Mouse (Mus musculus) limb, embryonic 12.5 days (tissue): ENCODE results near the gene AU022252. TPM values are rescaled to one million over a fixed set of nuclear protein-coding genes. Genes with fewer than 3 reads are reported as not detected.
"Not testable (repeated sequence)": the region's sequence is repeated elsewhere in the genome, so short reads cannot be mapped to it uniquely, and the experiment has no call there.

Source experiments
- ATAC-seq: fragments of 200-750 bp; cut with Nextera tagmentation; 2 replicates; pipeline ENCODE4 v1.8.0; 2017; ENCODE audit warnings: low read depth, moderate TSS enrichment; ENCODE audit not compliant: insufficient number of reproducible peaks, insufficient read depth, low FRiP score, low TSS enrichment
- H3K27ac ChIP-seq: fragments of 300-500 bp; sonication (generic); 2 replicates; pipeline ENCODE4 v1.5.1; 2016; ENCODE audit warnings: mild to moderate bottlenecking, moderate library complexity
- H3K27me3 ChIP-seq: fragments of 300-500 bp; sonication (generic); 2 replicates; pipeline ENCODE4 v1.6.1; 2016; ENCODE audit warnings: mild to moderate bottlenecking, moderate library complexity
- H3K36me3 ChIP-seq: fragments of 300-500 bp; sonication (generic); 2 replicates; pipeline ENCODE4 v1.6.1; 2016; ENCODE audit warnings: mild to moderate bottlenecking, moderate library complexity
- H3K4me1 ChIP-seq: fragments of 300-500 bp; sonication (generic); replicated peaks from 2 replicates; pipeline ENCODE4 v1.6.1; 2016
- H3K4me2 ChIP-seq: fragments of 300-500 bp; sonication (generic); 2 replicates; pipeline ENCODE4 v1.6.1; 2016; ENCODE audit warnings: mild to moderate bottlenecking, moderate library complexity
- H3K4me3 ChIP-seq: fragments of 300-500 bp; sonication (generic); replicated peaks from 2 replicates; pipeline ENCODE4 v1.5.1; 2016; ENCODE audit warnings: mild to moderate bottlenecking
- H3K9ac ChIP-seq: fragments of 300-500 bp; sonication (generic); replicated peaks from 2 replicates; pipeline ENCODE4 v1.6.1; 2016; ENCODE audit warnings: mild to moderate bottlenecking, moderate library complexity
- H3K9me3 ChIP-seq: fragments of 300-500 bp; sonication (generic); 2 replicates; pipeline ENCODE4 v1.6.1; 2016; ENCODE audit warnings: mild to moderate bottlenecking, moderate library complexity
- WGBS: fragments of 180-500 bp; shearing (Covaris S2); methylation state at CpG from one replicate; pipeline ENCODE4 v1.1.7; 2016; 5-methylcytosine and 5-hydroxymethylcytosine counted together
- polyA plus RNA-seq: library from polyadenylated mRNA; unstranded; fragments of >200 nt; fragmentation: Nextera tagmentation; extraction: Ambion mirVana; gene quantifications from 2 replicates; pipeline ENCODE4 v1.2.1, GENCODE M21; 2016

The AU022252 gene
- 41.6 and 45.3 TPM in 2 replicates for polyA plus RNA-seq

GRCm38 (mm10) chr4:119232410-119233255 lies at the start of gene AU022252, which contains the start of gene P3h1:
AU022252 (minus strand) TSS chr4:119232712.
P3h1 (plus strand) TSS chr4:119232915.
- H3K4me1 ChIP-seq, result peaks cover 19% of the 10 kb centered on the region
- peak within 1 kb of the TSS; percentile 94 for H3K4me3 ChIP-seq
- peak; percentile 93 for ATAC-seq
- under 1% methylated on average over 66 of the region's 71 CpGs for WGBS
- H3K9me3 ChIP-seq, result no peaks in the 10 kb centered on the region
- H3K9ac ChIP-seq, result peak within 1 kb of the TSS; percentile 84
- H3K4me2 ChIP-seq, result peak within 1 kb of the TSS; percentile 83
- H3K27ac ChIP-seq, result peak within 1 kb of the TSS; percentile 64
- H3K27me3 ChIP-seq, result no peaks in the 10 kb centered on the region
- H3K36me3 ChIP-seq, result peaks cover 37% of the 10 kb centered on the region

- H3K27me3 ChIP-seq, H3K4me3 ChIP-seq, H3K27ac ChIP-seq, H3K4me2 ChIP-seq, H3K4me1 ChIP-seq, H3K9me3 ChIP-seq, ATAC-seq, H3K9ac ChIP-seq: not testable (repeated sequence)
- WGBS, result 90% methylated on average over 15 of the region's 15 CpGs
- H3K36me3 ChIP-seq, result peaks cover 94% of the 10 kb centered on the region
Observed at GRCm38 (mm10) chr4:119278784-119279183, 46.3 kb upstream of the AU022252 start.

- H3K4me1 ChIP-seq, result no peaks in the 10 kb centered on the region
- ATAC-seq, result no peak
- H3K27ac ChIP-seq, result no peak overlapping the region
- no peaks in the 10 kb centered on the region for H3K27me3 ChIP-seq
- H3K36me3 ChIP-seq, result peaks cover 94% of the 10 kb centered on the region
- no peak overlapping the region for H3K4me2 ChIP-seq
- no peak overlapping the region for H3K4me3 ChIP-seq
- no peaks in the 10 kb centered on the region for H3K9me3 ChIP-seq
- WGBS, result 92% methylated on average over 2 of the region's 2 CpGs
- H3K9ac ChIP-seq, result no peak overlapping the region
Observed at GRCm38 (mm10) chr4:119275726-119276125, 43.2 kb upstream of the AU022252 start.

GRCm38 (mm10) chr4:119275226-119275625 lies 42.7 kb upstream of the AU022252 start:
- H3K27me3 ChIP-seq, result no peaks in the 10 kb centered on the region
- H3K4me1 ChIP-seq, result no peaks in the 10 kb centered on the region
- no peak overlapping the region for H3K4me2 ChIP-seq
- no peaks in the 10 kb centered on the region for H3K9me3 ChIP-seq
- ATAC-seq, result no peak
- peaks cover 96% of the 10 kb centered on the region for H3K36me3 ChIP-seq
- H3K27ac ChIP-seq, result no peak overlapping the region
- H3K4me3 ChIP-seq, result no peak overlapping the region
- H3K9ac ChIP-seq, result no peak overlapping the region
- WGBS, result 91% methylated on average over 2 of the region's 2 CpGs

GRCm38 (mm10) chr4:119274627-119275026 lies 42.1 kb upstream of the AU022252 start:
- Histone ChIP-seq H3K4me2 (no peak overlapping the region), H3K36me3 (peaks cover 95% of the 10 kb centered on the region), H3K27ac (no peak overlapping the region), H3K4me3 (no peak overlapping the region), H3K9ac (no peak overlapping the region), H3K27me3 (no peaks in the 10 kb centered on the region), H3K4me1 (no peaks in the 10 kb centered on the region), H3K9me3 (no peaks in the 10 kb centered on the region)
- no peak for ATAC-seq
- 79% methylated on average over 1 of the region's 1 CpGs for WGBS

- no peak for ATAC-seq
- Histone ChIP-seq H3K4me1 (no peaks in the 10 kb centered on the region), H3K4me2 (no peak overlapping the region), H3K27me3 (no peaks in the 10 kb centered on the region), H3K27ac (no peak overlapping the region), H3K9me3 (no peaks in the 10 kb centered on the region), H3K9ac (no peak overlapping the region), H3K36me3 (peaks cover 32% of the 10 kb centered on the region), H3K4me3 (no peak overlapping the region)
- WGBS, result 80% methylated on average over 13 of the region's 13 CpGs
Observed at GRCm38 (mm10) chr4:119266606-119267005, 34.1 kb upstream of the AU022252 start.

DNA sequence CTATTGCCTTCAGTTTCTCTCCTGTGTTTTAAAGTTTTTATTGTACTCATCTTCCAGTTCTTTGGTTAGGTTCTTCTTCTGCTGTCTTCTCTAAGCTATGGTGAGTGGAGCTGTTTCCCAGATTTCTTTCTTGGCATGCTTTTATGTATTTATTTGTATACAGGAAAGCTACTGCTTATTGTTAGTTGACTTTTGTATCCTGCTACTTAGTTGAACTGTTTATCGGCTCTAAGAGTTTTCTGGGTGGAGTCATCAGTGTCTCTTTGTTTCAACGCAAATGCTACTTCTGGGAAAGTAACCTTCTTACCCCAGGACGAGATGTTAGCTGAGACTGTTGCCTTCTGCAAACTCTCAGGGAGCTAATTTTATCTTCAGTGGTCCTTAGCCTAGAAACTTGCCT lies 30.9 kb upstream of the AU022252 start:
- no peaks in the 10 kb centered on the region for H3K9me3 ChIP-seq
- H3K4me2 ChIP-seq, result no peak overlapping the region
- H3K4me1 ChIP-seq, result no peaks in the 10 kb centered on the region
- peaks cover 3% of the 10 kb centered on the region; the same call in 1 of the 2 replicates for H3K36me3 ChIP-seq
- 87% methylated on average over 3 of the region's 3 CpGs for WGBS
- H3K9ac ChIP-seq, result no peak overlapping the region
- H3K27ac ChIP-seq, result no peak overlapping the region
- H3K27me3 ChIP-seq, result no peaks in the 10 kb centered on the region
- no peak for ATAC-seq
- H3K4me3 ChIP-seq, result no peak overlapping the region

DNA sequence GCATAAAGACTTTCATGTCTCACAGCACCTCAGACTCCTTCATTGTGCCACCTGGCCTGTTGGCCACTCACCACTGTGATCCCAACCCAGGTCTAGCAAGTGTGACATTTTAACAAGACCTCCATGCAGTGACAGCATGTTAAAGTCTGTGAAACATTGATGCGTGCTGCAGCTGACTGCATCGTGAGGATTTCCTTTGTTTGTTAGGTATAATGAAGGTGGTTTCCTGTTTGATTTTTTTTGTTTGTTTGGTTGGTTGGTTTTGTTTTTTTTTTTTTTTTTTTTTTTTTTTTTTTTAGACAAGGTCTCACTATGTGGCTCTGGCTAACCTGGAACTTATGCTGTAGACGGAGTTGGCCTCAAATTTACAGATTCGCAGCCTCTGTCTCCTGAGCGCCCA lies 30.0 kb upstream of the AU022252 start:
- Histone ChIP-seq H3K36me3 (no peaks in the 10 kb centered on the region), H3K4me1 (no peaks in the 10 kb centered on the region), H3K27ac (no peak overlapping the region), H3K4me2 (no peak overlapping the region), H3K27me3 (no peaks in the 10 kb centered on the region), H3K4me3 (no peak overlapping the region), H3K9me3 (no peaks in the 10 kb centered on the region), H3K9ac (no peak overlapping the region)
- 83% methylated on average over 5 of the region's 5 CpGs for WGBS
- ATAC-seq, result no peak

DNA sequence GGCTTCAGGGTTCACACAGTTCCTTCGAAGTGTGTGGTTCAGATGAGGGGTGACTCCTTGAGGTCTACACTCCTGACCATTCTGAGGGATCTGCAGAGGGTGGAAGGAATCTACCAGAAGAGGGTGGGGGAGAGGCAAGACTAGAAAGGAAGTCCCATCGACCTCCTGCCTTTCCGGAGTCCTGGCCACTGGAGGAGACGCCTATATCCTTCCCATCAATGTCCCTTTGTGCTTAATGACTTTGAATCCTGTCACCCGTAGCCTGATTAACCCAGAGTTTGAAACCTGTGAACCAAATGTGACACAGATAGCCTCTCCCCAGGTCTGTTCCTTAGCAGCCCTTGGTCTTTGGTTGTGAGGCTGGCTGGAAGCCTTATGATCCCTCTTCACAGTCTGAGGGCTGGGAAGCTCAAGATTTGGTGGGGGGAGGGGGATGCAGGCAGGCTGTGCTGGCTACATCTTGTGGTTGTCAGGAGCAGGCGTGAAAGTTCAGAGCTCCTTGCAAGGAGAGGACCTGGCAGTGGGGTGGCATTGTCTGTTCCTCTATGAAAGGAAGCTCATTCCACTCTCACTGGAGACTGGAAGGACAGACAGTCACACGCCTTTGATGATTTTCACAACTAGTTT lies 28.7 kb upstream of the AU022252 start:
- no peak for ATAC-seq
- Histone ChIP-seq H3K9me3 (no peaks in the 10 kb centered on the region), H3K9ac (no peak overlapping the region), H3K4me3 (no peak overlapping the region), H3K4me2 (no peak overlapping the region), H3K27ac (no peak overlapping the region), H3K4me1 (no peaks in the 10 kb centered on the region), H3K36me3 (no peaks in the 10 kb centered on the region), H3K27me3 (no peaks in the 10 kb centered on the region)
- WGBS, result 43% methylated on average over 7 of the region's 7 CpGs

GRCm38 (mm10) chr4:119259344-119260254 lies 27.1 kb upstream of the AU022252 start:
- no peak overlapping the region for H3K4me2 ChIP-seq
- H3K9me3 ChIP-seq, result no peaks in the 10 kb centered on the region
- no peak overlapping the region for H3K4me3 ChIP-seq
- no peak overlapping the region for H3K27ac ChIP-seq
- H3K36me3 ChIP-seq, result no peaks in the 10 kb centered on the region
- 0 out of 2 replicates have a peak, but pooled peaks have one; percentile 29 for ATAC-seq
- no peak overlapping the region for H3K9ac ChIP-seq
- peaks cover 9% of the 10 kb centered on the region for H3K4me1 ChIP-seq
- no peaks in the 10 kb centered on the region for H3K27me3 ChIP-seq
- 83% methylated on average over 15 of the region's 15 CpGs for WGBS

DNA sequence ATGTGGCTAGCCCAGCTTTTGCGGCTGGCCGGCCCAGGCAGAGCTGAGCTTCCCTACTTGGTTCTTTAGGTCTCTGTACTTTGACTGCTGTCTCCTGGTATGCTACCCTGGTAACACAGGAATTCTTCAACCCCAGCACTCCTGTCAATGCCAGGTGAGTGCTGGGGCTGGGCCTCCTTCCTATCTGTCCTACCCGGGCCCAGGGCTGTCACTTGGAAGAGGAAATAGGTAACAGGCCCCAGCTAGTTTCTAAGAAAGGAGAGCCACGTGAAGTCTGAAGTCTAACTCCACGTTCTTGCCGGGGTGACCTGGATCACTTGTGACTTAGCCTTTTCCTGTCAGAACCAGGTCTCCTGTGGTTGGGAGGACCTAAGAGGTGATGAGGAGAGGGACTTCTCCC lies 24.6 kb upstream of the AU022252 start:
- Histone ChIP-seq H3K27ac (0 out of 2 replicates have a peak overlapping the region, but pooled peaks have one; percentile 17), H3K9ac (no peak overlapping the region), H3K27me3 (no peaks in the 10 kb centered on the region), H3K4me3 (no peak overlapping the region), H3K4me2 (no peak overlapping the region), H3K36me3 (no peaks in the 10 kb centered on the region), H3K4me1 (peaks cover 21% of the 10 kb centered on the region), H3K9me3 (no peaks in the 10 kb centered on the region)
- 74% methylated on average over 6 of the region's 6 CpGs for WGBS
- ATAC-seq, result no peak
